Mouse (Mus musculus): ENCODE measurements around the gene Kcnma1. TPM values are rescaled to one million over a fixed set of nuclear protein-coding genes. Genes with fewer than 3 reads are reported as not detected.

Gene Kcnma1
- total and polyA plus RNA-seq, 3 experiments = not detected

- H3K36me3 ChIP-seq (ENCODE audit: control insufficient read depth in 1 of 2, insufficient read depth in 2 of 2, low read length in 2 of 2) = no peaks in the 10 kb centered on the region
- TF ChIP-seq TAL1 (IDR thresholded peaks at IDR 0.05; ENCODE audit: low read length) = no peak
- no peak for TF ChIP-seq UBTF (IDR thresholded peaks at IDR 0.05; ENCODE audit: borderline replicate concordance, insufficient read depth, low read depth, low read length)
- no peak for TF ChIP-seq GABPA (IDR thresholded peaks at IDR 0.05; ENCODE audit: low read depth, low read length)
- TF ChIP-seq USF1 (IDR thresholded peaks at IDR 0.05; ENCODE audit: low read depth, low read length) = no peak
- no peak for TF ChIP-seq ZNF384 (IDR thresholded peaks at IDR 0.05; ENCODE audit: low read depth, low read length)
- TF ChIP-seq ETS1 (IDR thresholded peaks at IDR 0.05; ENCODE audit: low read depth, low read length) = no peak
- TF ChIP-seq POLR2AphosphoS5 (IDR thresholded peaks at IDR 0.05; ENCODE audit: borderline replicate concordance, low read depth, low read length) = no peak
- TF ChIP-seq TCF12 (IDR thresholded peaks at IDR 0.05; ENCODE audit: low read depth, low read length) = no peak
- TF ChIP-seq JUND (IDR thresholded peaks at IDR 0.05; ENCODE audit: low read depth, low read length) = no peak
- no peak for TF ChIP-seq BHLHE40 (IDR thresholded peaks at IDR 0.05; ENCODE audit: borderline replicate concordance, low read depth, low read length)
- no peak for TF ChIP-seq E2F4 (IDR thresholded peaks at IDR 0.05; ENCODE audit: borderline replicate concordance, low read depth, low read length)
- TF ChIP-seq POLR2A (IDR thresholded peaks at IDR 0.05; ENCODE audit: control insufficient read depth in 1 of 2, insufficient read depth in 1 of 2, low read depth in 1 of 2, low read length in 2 of 2, poor library complexity in 1 of 2) = no peak
- no peak for TF ChIP-seq MAX (IDR thresholded peaks at IDR 0.05; ENCODE audit: low read length)
- no peak for TF ChIP-seq GATA1 (IDR thresholded peaks at IDR 0.05; ENCODE audit: low read depth, low read length)
- TF ChIP-seq ELF1 (IDR thresholded peaks at IDR 0.05; ENCODE audit: low read depth, low read length) = no peak
- no peaks in the 10 kb centered on the region for H3K4me1 ChIP-seq (ENCODE audit: control insufficient read depth in 1 of 2, insufficient read depth in 2 of 2, low read length in 2 of 2)
- H3K79me2 ChIP-seq (ENCODE audit: control insufficient read depth, insufficient read depth, low read length, poor library complexity) = no peaks in the 10 kb centered on the region
- no peak for DNase-seq (ENCODE audit: low read depth, low spot score)
- no peak overlapping the region for H3K27ac ChIP-seq (ENCODE audit: control insufficient read depth, low read depth, low read length)
- no peaks in the 10 kb centered on the region for H3K27me3 ChIP-seq (ENCODE audit: control insufficient read depth in 1 of 2, insufficient read depth in 2 of 2, low read length in 2 of 2)
- no peak overlapping the region for H3K9ac ChIP-seq (ENCODE audit: control insufficient read depth, low read depth, low read length, poor library complexity, severe bottlenecking)
- no peaks in the 10 kb centered on the region for H3K9me3 ChIP-seq (replicated peaks; ENCODE audit: insufficient read depth, low read length)
- no peak overlapping the region for H3K4me3 ChIP-seq (ENCODE audit: control insufficient read depth in 1 of 2, insufficient read depth in 1 of 2, low read depth in 2 of 2, low read length in 2 of 2)
Observed at GRCm38 (mm10) chr14:23831284-23831683, 183.0 kb downstream of the Kcnma1 start.

GRCm38 (mm10) chr14:23830316-23830715, 184.0 kb downstream of the Kcnma1 start:
- DNase-seq (ENCODE audit: low read depth, low spot score) = no peak
- TF ChIP-seq POLR2A (IDR thresholded peaks at IDR 0.05; ENCODE audit: control insufficient read depth in 1 of 2, insufficient read depth in 1 of 2, low read depth in 1 of 2, low read length in 2 of 2, poor library complexity in 1 of 2) (no peak), MAZ (IDR thresholded peaks at IDR 0.05; ENCODE audit: low read depth, low read length) (no peak), SMC3 (IDR thresholded peaks at IDR 0.05; ENCODE audit: low read depth, low read length) (no peak), ELF1 (IDR thresholded peaks at IDR 0.05; ENCODE audit: low read depth, low read length) (no peak), MAX (IDR thresholded peaks at IDR 0.05; ENCODE audit: low read length) (no peak), ETS1 (IDR thresholded peaks at IDR 0.05; ENCODE audit: low read depth, low read length) (no peak), ZMIZ1 (IDR thresholded peaks at IDR 0.05; ENCODE audit: low read depth, low read length) (no peak), MYB (IDR thresholded peaks at IDR 0.05; ENCODE audit: low read depth, low read length) (no peak)
- H3K27me3 ChIP-seq (ENCODE audit: control insufficient read depth in 1 of 2, insufficient read depth in 2 of 2, low read length in 2 of 2) = no peaks in the 10 kb centered on the region

More at GRCm38 (mm10) chr14:23830316-23830715, 184.0 kb downstream of the Kcnma1 start:
- H3K4me3 ChIP-seq (ENCODE audit: control insufficient read depth in 1 of 2, insufficient read depth in 1 of 2, low read depth in 2 of 2, low read length in 2 of 2) = no peak overlapping the region
- H3K9me3 ChIP-seq (replicated peaks; ENCODE audit: insufficient read depth, low read length) = no peaks in the 10 kb centered on the region
- no peak overlapping the region for H3K27ac ChIP-seq (ENCODE audit: control insufficient read depth, low read depth, low read length)
- no peaks in the 10 kb centered on the region for H3K79me2 ChIP-seq (ENCODE audit: control insufficient read depth, insufficient read depth, low read length, poor library complexity)
- no peak overlapping the region for H3K9ac ChIP-seq (ENCODE audit: control insufficient read depth, low read depth, low read length, poor library complexity, severe bottlenecking)
- H3K36me3 ChIP-seq (ENCODE audit: control insufficient read depth in 1 of 2, insufficient read depth in 2 of 2, low read length in 2 of 2) = no peaks in the 10 kb centered on the region
- no peaks in the 10 kb centered on the region for H3K4me1 ChIP-seq (ENCODE audit: control insufficient read depth in 1 of 2, insufficient read depth in 2 of 2, low read length in 2 of 2)

All from MEL (cell line).